Mouse (Mus musculus) forebrain, postnatal 0 days (tissue): ENCODE results near the gene Irf2bp2. TPM values are rescaled to one million over a fixed set of nuclear protein-coding genes. Genes with fewer than 3 reads are reported as not detected.

ENCODE experiments used
- ATAC-seq: fragments of 200-750 bp; cut with Nextera tagmentation; 2 replicates; pipeline ENCODE4 v1.8.0; 2017; ENCODE audit warnings: mild to moderate bottlenecking, moderate library complexity
- DNase-seq: peaks from one replicate; pipeline ENCODE4 v3.0.0-alpha.2; 2015
- H3K27ac ChIP-seq: fragments of 300-500 bp; sonication (generic); 2 replicates; pipeline ENCODE4 v1.5.1; 2014; ENCODE audit warnings: low read depth, mild to moderate bottlenecking, antibody characterized with exemption, low read length, moderate library complexity, mixed read lengths
- H3K27me3 ChIP-seq: fragments of 300-500 bp; sonication (generic); 2 replicates; pipeline ENCODE4 v1.6.1; 2014; ENCODE audit warnings: mild to moderate bottlenecking, low read length, mixed read lengths; ENCODE audit not compliant: insufficient read depth
- H3K36me3 ChIP-seq: fragments of 300-500 bp; sonication (generic); 2 replicates; pipeline ENCODE4 v1.6.1; 2014; ENCODE audit warnings: mild to moderate bottlenecking, moderate library complexity; ENCODE audit not compliant: insufficient read depth
- H3K4me1 ChIP-seq: fragments of 300-500 bp; sonication (generic); 2 replicates; pipeline ENCODE4 v1.6.1; 2014; ENCODE audit warnings: antibody characterized with exemption; ENCODE audit not compliant: insufficient read depth
- H3K4me2 ChIP-seq: fragments of 300-500 bp; sonication (generic); 2 replicates; pipeline ENCODE4 v1.6.1; 2014; ENCODE audit warnings: low read depth, mild to moderate bottlenecking, moderate library complexity
- H3K4me3 ChIP-seq: fragments of 300-500 bp; sonication (generic); 2 replicates; pipeline ENCODE4 v1.5.1; 2014; ENCODE audit warnings: low read depth, low read length, mixed read lengths
- H3K9ac ChIP-seq: fragments of 300-500 bp; sonication (generic); 2 replicates; pipeline ENCODE4 v1.6.1; 2014; ENCODE audit warnings: mild to moderate bottlenecking
- H3K9me3 ChIP-seq: fragments of 300-500 bp; sonication (generic); 2 replicates; pipeline ENCODE4 v1.6.1; 2016; ENCODE audit warnings: low read length
- CTCF ChIP-seq: sonication (generic); IDR thresholded peaks from 2 replicates; pipeline ENCODE4 v1.5.1; 2016; ENCODE audit warnings: antibody characterized with exemption, control low read depth, low read depth
- WGBS: fragments of 180-500 bp; shearing (Covaris S2); extraction: QIAGEN DNeasy Blood & Tissue Kit; methylation state at CpG from one replicate; pipeline ENCODE4 v1.1.7; 2014; 5-methylcytosine and 5-hydroxymethylcytosine counted together
- polyA plus RNA-seq: library from polyadenylated mRNA; unstranded; fragments of >200 nt; fragmentation: Nextera tagmentation; extraction: Ambion mirVana; gene quantifications from 2 replicates; pipeline ENCODE4 v1.2.1, GENCODE M21; 2015
- total RNA-seq: library from RNA; depleted of rRNA; stranded (reverse); fragments of >200 nt; gene quantifications from 2 replicates; pipeline ENCODE4 v1.2.3, GENCODE M21; 2014

The Irf2bp2 gene
- total and polyA plus RNA-seq, 2 experiments from 2014 or later: 8.4 to 88.6 TPM

DNA sequence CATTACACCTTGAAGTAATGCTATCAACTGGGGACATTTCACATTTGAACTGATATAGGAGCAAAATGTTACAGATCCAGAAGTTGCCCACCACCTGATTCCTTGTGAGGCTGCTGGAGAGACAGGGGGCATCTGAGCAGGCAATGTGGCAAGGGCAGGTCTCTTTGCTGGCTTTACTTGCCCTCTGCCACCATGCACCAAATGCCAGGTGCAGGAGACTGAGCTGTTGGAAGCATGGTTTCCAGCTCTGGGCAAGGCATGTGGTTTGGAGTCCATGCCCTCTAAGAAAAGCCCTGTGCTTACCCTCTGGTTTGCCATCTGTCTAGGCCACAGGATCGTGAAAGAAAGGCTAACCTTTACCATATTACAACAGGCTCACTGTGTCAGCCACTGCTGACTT, 24.1 kb downstream of the Irf2bp2 start:
- H3K36me3 ChIP-seq: no peaks in the 10 kb centered on the region
- no peak for TF ChIP-seq CTCF
- ATAC-seq (no peak), DNase-seq (no peak)
- peaks cover 19% of the 10 kb centered on the region for H3K4me1 ChIP-seq
- no peaks in the 10 kb centered on the region for H3K9me3 ChIP-seq
- no peak overlapping the region for H3K9ac ChIP-seq
- no peak overlapping the region for H3K4me2 ChIP-seq
- WGBS: 61% methylated on average over 1 of the region's 1 CpGs
- H3K27me3 ChIP-seq: no peaks in the 10 kb centered on the region
- no peak overlapping the region for H3K4me3 ChIP-seq
- no peak overlapping the region for H3K27ac ChIP-seq

DNA sequence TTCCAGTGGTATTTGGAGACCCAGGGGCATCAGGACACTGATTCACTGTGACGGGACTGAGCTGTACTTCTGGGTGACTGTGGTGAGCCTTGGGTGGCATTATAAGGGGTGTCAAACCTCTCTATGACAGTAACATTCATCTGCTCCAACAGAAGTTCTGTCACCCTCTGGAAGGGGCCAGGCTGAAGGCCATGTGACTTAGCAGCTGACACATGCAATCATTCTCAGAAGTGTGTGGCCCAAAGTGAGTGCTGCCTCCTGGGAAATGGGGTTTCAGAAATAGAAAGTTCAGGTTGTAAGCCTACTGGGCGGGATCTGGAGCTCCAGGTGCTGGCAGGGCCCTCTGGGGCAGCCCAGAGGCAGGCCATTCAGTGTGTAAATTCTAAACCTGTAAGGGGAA, 26.1 kb downstream of the Irf2bp2 start:
- no peaks in the 10 kb centered on the region for H3K27me3 ChIP-seq
- no peak for DNase-seq
- no peak for ATAC-seq
- H3K4me1 ChIP-seq: peaks cover 19% of the 10 kb centered on the region
- no peak overlapping the region for H3K9ac ChIP-seq
- no peak overlapping the region for H3K4me3 ChIP-seq
- H3K36me3 ChIP-seq: no peaks in the 10 kb centered on the region
- H3K27ac ChIP-seq: no peak overlapping the region
- H3K4me2 ChIP-seq: no peak overlapping the region
- 65% methylated on average over 2 of the region's 2 CpGs for WGBS
- TF ChIP-seq CTCF: no peak
- no peaks in the 10 kb centered on the region for H3K9me3 ChIP-seq

DNA sequence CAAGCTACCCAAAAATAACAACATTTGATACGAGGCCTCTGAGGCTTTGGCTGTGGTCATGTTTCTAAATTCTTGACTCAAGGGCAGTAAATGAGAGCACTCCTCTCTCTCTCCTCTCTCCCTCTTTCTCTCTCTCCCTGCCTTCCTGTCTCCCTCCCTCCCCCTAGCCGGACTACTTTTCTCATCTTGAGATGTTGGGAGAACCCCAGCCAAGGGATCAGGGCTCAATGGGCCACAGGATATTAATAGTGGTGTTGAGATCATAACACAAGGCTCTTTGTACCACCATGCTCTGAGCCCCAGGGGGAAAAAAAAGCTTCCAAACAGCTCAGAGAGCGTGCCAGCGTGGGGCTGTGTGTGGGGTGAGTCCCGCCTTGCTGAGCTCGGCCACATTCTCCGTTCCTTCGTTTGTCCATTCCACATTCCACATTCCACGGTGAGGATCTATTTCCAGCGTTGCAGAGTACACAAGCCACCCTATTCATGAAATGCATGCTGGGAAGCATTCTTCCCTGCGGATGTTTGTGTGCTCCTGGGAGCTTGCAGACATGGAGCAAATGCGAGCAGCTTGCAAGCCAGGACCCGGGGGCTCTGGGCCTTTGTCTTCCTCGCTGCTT, 27.2 kb downstream of the Irf2bp2 start:
- Histone ChIP-seq H3K9me3 (no peaks in the 10 kb centered on the region), H3K27me3 (no peaks in the 10 kb centered on the region), H3K4me2 (no peak overlapping the region), H3K9ac (peak overlapping the region; percentile 10; the same call in 1 of the 2 replicates), H3K4me1 (peaks cover 19% of the 10 kb centered on the region), H3K27ac (peak overlapping the region; percentile 71), H3K4me3 (no peak overlapping the region), H3K36me3 (no peaks in the 10 kb centered on the region)
- DNase-seq (peak; percentile 73), ATAC-seq (peak; percentile 76)
- TF ChIP-seq CTCF: no peak
- WGBS: 4% methylated on average over 14 of the region's 14 CpGs

DNA sequence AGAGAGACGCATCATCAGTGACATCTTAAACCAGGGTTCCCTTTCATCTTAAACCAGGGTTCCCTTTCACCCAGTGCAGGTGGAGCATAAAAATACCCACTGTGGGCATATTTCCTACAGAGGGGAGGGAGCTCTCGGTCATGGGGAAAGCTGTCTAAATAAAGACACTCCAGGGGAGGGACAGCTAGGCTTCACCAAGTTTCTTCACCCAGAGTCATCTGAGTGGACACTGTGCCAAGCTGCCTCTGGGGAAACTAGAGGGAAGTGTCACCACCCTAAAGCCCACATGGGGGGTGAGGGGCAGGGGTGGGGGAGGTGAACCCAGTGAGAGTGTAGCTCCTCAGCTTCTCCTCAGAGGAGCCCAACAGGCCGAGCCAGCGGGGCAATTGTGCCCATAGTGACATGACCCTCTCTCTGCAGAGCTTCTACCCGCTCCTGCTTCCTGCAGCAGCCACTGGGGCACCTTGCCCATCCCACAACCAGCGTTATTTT, 27.8 kb downstream of the Irf2bp2 start:
- no peaks in the 10 kb centered on the region for H3K9me3 ChIP-seq
- no peak overlapping the region for H3K9ac ChIP-seq
- ATAC-seq: peak; percentile 7; the same call in 1 of the 2 replicates
- H3K4me3 ChIP-seq: no peak overlapping the region
- no peaks in the 10 kb centered on the region for H3K27me3 ChIP-seq
- no peaks in the 10 kb centered on the region for H3K36me3 ChIP-seq
- no peak for DNase-seq
- no peak for TF ChIP-seq CTCF
- WGBS: 42% methylated on average over 6 of the region's 6 CpGs
- no peak overlapping the region for H3K4me2 ChIP-seq
- peak overlapping the region; percentile 47 for H3K27ac ChIP-seq
- H3K4me1 ChIP-seq: peaks cover 19% of the 10 kb centered on the region

- Histone ChIP-seq H3K9me3 (no peaks in the 10 kb centered on the region), H3K9ac (no peak overlapping the region), H3K27me3 (no peaks in the 10 kb centered on the region), H3K4me1 (peaks cover 19% of the 10 kb centered on the region), H3K4me2 (no peak overlapping the region), H3K27ac (no peak overlapping the region), H3K4me3 (no peak overlapping the region), H3K36me3 (no peaks in the 10 kb centered on the region)
- no peak for TF ChIP-seq CTCF
- DNase-seq (no peak), ATAC-seq (no peak)
- WGBS: 82% methylated on average over 6 of the region's 6 CpGs
Observed at GRCm38 (mm10) chr8:126565231-126565781, 28.5 kb downstream of the Irf2bp2 start.

GRCm38 (mm10) chr8:126564551-126565154, 29.1 kb downstream of the Irf2bp2 start:
- no peak for DNase-seq
- Histone ChIP-seq H3K9ac (no peak overlapping the region), H3K4me1 (peaks cover 19% of the 10 kb centered on the region), H3K4me2 (no peak overlapping the region), H3K27me3 (no peaks in the 10 kb centered on the region), H3K4me3 (no peak overlapping the region), H3K36me3 (no peaks in the 10 kb centered on the region), H3K27ac (no peak overlapping the region), H3K9me3 (no peaks in the 10 kb centered on the region)
- TF ChIP-seq CTCF: no peak
- ATAC-seq: no peak
- WGBS: 84% methylated on average over 9 of the region's 9 CpGs

DNA sequence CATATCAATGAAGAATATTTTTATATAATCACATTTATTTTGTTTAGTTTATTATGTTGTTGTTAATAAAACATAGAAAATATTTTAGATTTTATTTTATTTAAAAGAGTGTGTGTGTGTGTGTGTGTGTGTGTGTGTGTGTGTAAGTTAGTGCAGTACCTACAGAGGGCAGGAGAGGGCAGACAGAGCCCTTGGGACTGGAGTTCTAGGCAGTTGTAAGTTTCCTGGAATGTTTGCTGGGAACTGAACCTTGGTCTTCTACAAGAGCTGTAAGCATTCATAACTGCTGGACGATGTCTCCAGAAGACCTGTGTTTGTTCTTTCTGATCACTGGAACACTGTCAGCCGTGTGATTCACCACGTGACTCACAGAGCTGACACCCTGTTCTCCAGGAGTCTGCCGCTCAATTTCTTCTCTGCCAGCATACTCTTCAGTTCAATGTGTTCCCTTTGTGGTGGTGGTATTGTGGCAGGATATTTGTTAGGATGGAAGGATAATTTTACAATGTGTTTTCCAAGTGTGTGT, 32.4 kb downstream of the Irf2bp2 start:
- WGBS: 94% methylated on average over 4 of the region's 4 CpGs
- Histone ChIP-seq H3K4me3 (no peak overlapping the region), H3K27me3 (no peaks in the 10 kb centered on the region), H3K27ac (no peak overlapping the region), H3K4me2 (no peak overlapping the region), H3K9ac (no peak overlapping the region), H3K4me1 (peaks cover 4% of the 10 kb centered on the region; the same call in 1 of the 2 replicates), H3K36me3 (no peaks in the 10 kb centered on the region), H3K9me3 (no peaks in the 10 kb centered on the region)
- no peak for TF ChIP-seq CTCF
- DNase-seq (no peak), ATAC-seq (no peak)
